In the genomic region with DNA sequence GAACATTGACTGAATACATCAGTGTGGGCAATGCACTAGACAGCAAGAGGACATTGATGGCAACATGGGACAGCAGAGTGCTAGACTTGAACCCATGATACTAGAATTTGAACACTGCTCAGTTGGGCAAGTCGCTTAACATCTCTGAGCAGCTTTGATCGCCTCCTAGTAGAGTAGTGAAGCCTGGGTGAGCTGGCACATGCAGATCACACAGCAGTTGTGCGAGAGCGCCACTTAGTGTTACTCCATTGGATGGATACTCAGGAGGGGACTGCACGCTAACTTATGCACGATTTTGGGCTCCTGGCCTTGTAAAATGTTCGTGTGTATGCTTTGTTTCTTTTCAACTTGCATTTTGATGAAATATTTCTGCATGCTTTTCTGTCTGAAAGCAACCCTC, we compare ENCODE assay signal across 12 mouse cellular contexts. TPM values are rescaled to one million over a fixed set of nuclear protein-coding genes. Genes with fewer than 3 reads are reported as not detected.
A peak's percentile ranks its signal among the peaks of the same experiment; 100 is the strongest.
DNase-seq lines count a peak whose midpoint lies in the region; TF ChIP-seq lines count a peak whose summit lies in the region.
"Had no signal": no experiment of that assay in that cellular context is flagged by ENCODE, and none has a peak within 500 bp of the region (broad histone marks: within the 10 kb centered on the region; RNA-seq: fewer than 3 reads in every experiment).

No protein-coding gene starts in this region.

- TF ChIP-seq CTCF in layer of hippocampus, adult 2 months (conservative IDR thresholded peaks at IDR 0.05) = peak; percentile 58
- TF ChIP-seq CTCF in thymus, adult 2 months (IDR thresholded peaks at IDR 0.05; ENCODE audit: borderline replicate concordance, control insufficient read depth, extremely low read depth, insufficient read depth, low read length, poor library complexity) = no peak

- peaks cover 51% of the 10 kb centered on the region for H3K36me3 ChIP-seq in thymus, adult 2 months (ENCODE audit: control insufficient read depth, insufficient read depth, low read length)

- 92% methylated on average over 7 of the region's 7 CpGs for WGBS in thymus, adult 2 months

- peak; percentile 5 to 13 for DNase-seq in adrenal gland, postnatal 36 days
- no peak for DNase-seq in adrenal gland, postnatal 14 days
- no peak for DNase-seq in layer of hippocampus, adult 2 months (ENCODE audit: low spot score in 2 of 2)
- DNase-seq in layer of hippocampus, adult 9-11 months = no peak
- DNase-seq in thymus, adult 2 months = peak; percentile 26
- no peak for DNase-seq in thymus, adult 18-20 months
- peak; percentile 48 for DNase-seq in thymus, postnatal 4 days
- DNase-seq in adrenal gland, postnatal 10 days = no peak
- DNase-seq: B cell, adult 2 months; cerebellum, adult 11 months; gastrocnemius, postnatal 36 days had no signal

- H3K27ac ChIP-seq in layer of hippocampus, adult 2 months = no peak overlapping the region
- H3K27ac ChIP-seq in thymus, adult 2 months (ENCODE audit: control insufficient read depth, insufficient read depth, low read length) = no peak overlapping the region
- H3K27ac ChIP-seq: midbrain, embryonic 12.5 days had no signal

- H3K4me1 ChIP-seq in thymus, adult 2 months (replicated peaks; ENCODE audit: control insufficient read depth, insufficient read depth, low read length) = no peaks in the 10 kb centered on the region
- H3K4me1 ChIP-seq: midbrain, embryonic 12.5 days had no signal

- no peaks in the 10 kb centered on the region for H3K27me3 ChIP-seq in thymus, adult 2 months (ENCODE audit: control insufficient read depth, insufficient read depth, low read length)
- H3K27me3 ChIP-seq: midbrain, embryonic 12.5 days had no signal

- TF ChIP-seq POLR2A in thymus, adult 2 months (IDR thresholded peaks at IDR 0.05; ENCODE audit: control insufficient read depth, extremely low read depth, insufficient read depth, low read length, poor library complexity) = no peak

- no peak overlapping the region for H3K4me3 ChIP-seq in layer of hippocampus, adult 2 months
- no peak overlapping the region for H3K4me3 ChIP-seq in thymus, adult 2 months (ENCODE audit: control insufficient read depth, insufficient read depth, low read length)
- H3K4me3 ChIP-seq: midbrain, embryonic 12.5 days had no signal

RNA-seq across cellular contexts. Expression of gene Cntrl, which starts 15.4 kb away (rescaled TPM):
- 10 to 100 TPM; 12.0 to 14.6 TPM for total RNA-seq in adrenal gland, postnatal 36 days (2021)
- total RNA-seq in adrenal gland, postnatal 14 days (2021) = 17.1 and 22.0 TPM in 2 replicates
- 10 to 100 TPM in 1 of 2 experiments, 1 to 10 TPM in 1; 9.2 to 12.9 TPM for total RNA-seq in layer of hippocampus, adult 2 months (2021)
- 37.5 and 45.2 TPM in 2 replicates for polyA plus RNA-seq in thymus, adult 2 months (2012; rRNA removed)
- 10 to 100 TPM; 12.6 to 22.7 TPM for total RNA-seq in adrenal gland, postnatal 10 days (2021)

RNA-seq across cellular contexts. Expression of gene AI182371, which starts 23.4 kb away (rescaled TPM):
- under 1 TPM; 0.26 to 0.40 TPM for total RNA-seq in adrenal gland, postnatal 36 days (2021)
- total RNA-seq in adrenal gland, postnatal 14 days (2021) = 2.4 and 37.8 TPM in 2 replicates
- total RNA-seq in layer of hippocampus, adult 2 months (2021) = under 1 TPM; 0.44 to 0.61 TPM
- polyA plus RNA-seq in thymus, adult 2 months (2012; rRNA removed) = 0.39 and 0.62 TPM in 2 replicates
- 10 to 100 TPM; 18.0 to 41.6 TPM for total RNA-seq in adrenal gland, postnatal 10 days (2021)

Comparison
In these comparisons a context has a peak if more than half of its experiments do, and no peak if none do; other contexts are left out.
1. DNase-seq: peak in adrenal gland, postnatal 36 days (2 of 2), thymus, adult 2 months (single experiment) and thymus, postnatal 4 days (single experiment); none in adrenal gland, postnatal 14 days (single experiment), layer of hippocampus, adult 2 months (0 of 2), layer of hippocampus, adult 9-11 months (single experiment), thymus, adult 18-20 months (0 of 2) and adrenal gland, postnatal 10 days (single experiment).